Comparison of ENCODE assay signal across 8 mouse cellular contexts in genomic region chr7:19175708-19176515, GRCm38 (mm10). TPM values are rescaled to one million over a fixed set of nuclear protein-coding genes. Genes with fewer than 3 reads are reported as not detected.
DNase-seq lines count a peak whose midpoint lies in the region; ATAC-seq and TF ChIP-seq lines count a peak whose summit lies in the region.

Gene Eml2 (plus strand): TSS chr7:19176421.

- peak; percentile 79 for ATAC-seq in embryonic facial prominence, embryonic 11.5 days (replicated peaks; ENCODE audit: insufficient number of reproducible peaks, low FRiP score, low TSS enrichment, low read depth)
- 0 out of 2 replicates have a peak, but pooled peaks have one; percentile 16 for ATAC-seq in kidney, embryonic 16.5 days (ENCODE audit: low FRiP score, low TSS enrichment)
- peak; percentile 39; the same call in 1 of the 2 replicates for ATAC-seq in limb, embryonic 14.5 days (ENCODE audit: low FRiP score, low read depth)

- no peak for TF ChIP-seq CTCF in thymus, adult 2 months (IDR thresholded peaks at IDR 0.05; ENCODE audit: borderline replicate concordance, control insufficient read depth, extremely low read depth, insufficient read depth, low read length, poor library complexity)

- no peak for TF ChIP-seq POLR2A in thymus, adult 2 months (IDR thresholded peaks at IDR 0.05; ENCODE audit: control insufficient read depth, extremely low read depth, insufficient read depth, low read length, poor library complexity)
- no peak for TF ChIP-seq POLR2A in limb, embryonic 14.5 days (IDR thresholded peaks at IDR 0.05; ENCODE audit: borderline replicate concordance, extremely low read depth, insufficient read depth, insufficient read length)
- TF ChIP-seq POLR2A in myocyte (IDR thresholded peaks at IDR 0.05; ENCODE audit: insufficient read length, low read depth): no peak

- no peak for DNase-seq in thymus, adult 2 months
- no peak for DNase-seq in thymus, postnatal 0 days (ENCODE audit: low spot score)
- DNase-seq in embryonic facial prominence, embryonic 11.5 days (ENCODE audit: low spot score): peak; percentile 56
- DNase-seq in heart, embryonic 10.5 days (ENCODE audit: low spot score): no peak
- DNase-seq in limb, embryonic 14.5 days (ENCODE audit: low spot score): no peak
- no peak for DNase-seq in ovary, postnatal 36 days (ENCODE audit: low spot score)

- H3K27ac ChIP-seq in thymus, adult 2 months (ENCODE audit: control insufficient read depth, insufficient read depth, low read length): no peak within 1 kb of the TSS
- H3K27ac ChIP-seq in embryonic facial prominence, embryonic 11.5 days (replicated peaks; ENCODE audit: low read depth, low read length): no peak within 1 kb of the TSS
- 0 out of 2 replicates have a peak within 1 kb of the TSS, but pooled peaks have one; percentile 10 for H3K27ac ChIP-seq in heart, embryonic 10.5 days
- no peak within 1 kb of the TSS for H3K27ac ChIP-seq in kidney, embryonic 16.5 days (ENCODE audit: low read length)
- no peak within 1 kb of the TSS for H3K27ac ChIP-seq in limb, embryonic 14.5 days (replicated peaks; ENCODE audit: low read depth, low read length)

- H3K4me2 ChIP-seq in embryonic facial prominence, embryonic 11.5 days (ENCODE audit: low read depth, low read length): peak within 1 kb of the TSS; percentile 58
- peak within 1 kb of the TSS; percentile 39 for H3K4me2 ChIP-seq in kidney, embryonic 16.5 days (replicated peaks; ENCODE audit: low read depth, low read length)
- peak within 1 kb of the TSS; percentile 43 for H3K4me2 ChIP-seq in limb, embryonic 14.5 days (replicated peaks; ENCODE audit: low read depth, low read length, severe bottlenecking)
- no peak within 1 kb of the TSS for H3K4me2 ChIP-seq in myocyte (ENCODE audit: low read depth)

- H3K27me3 ChIP-seq in thymus, adult 2 months (ENCODE audit: control insufficient read depth, insufficient read depth, low read length): peaks cover 23% of the 10 kb centered on the region
- H3K27me3 ChIP-seq in embryonic facial prominence, embryonic 11.5 days (ENCODE audit: control insufficient read depth, insufficient read depth, low read length): peaks cover 47% of the 10 kb centered on the region
- peaks cover 59% of the 10 kb centered on the region for H3K27me3 ChIP-seq in heart, embryonic 10.5 days (ENCODE audit: insufficient read depth, poor library complexity, severe bottlenecking)
- peaks cover 60% of the 10 kb centered on the region for H3K27me3 ChIP-seq in kidney, embryonic 16.5 days (ENCODE audit: insufficient read depth, low read length)
- H3K27me3 ChIP-seq in limb, embryonic 14.5 days (ENCODE audit: control insufficient read depth, insufficient read depth, low read length): peaks cover 52% of the 10 kb centered on the region
- no peaks in the 10 kb centered on the region for H3K27me3 ChIP-seq in myocyte (ENCODE audit: control insufficient read depth, insufficient read depth, insufficient read length)

- no peak within 1 kb of the TSS for H3ac ChIP-seq in myocyte (ENCODE audit: control insufficient read depth, insufficient read length)

- H3K4me3 ChIP-seq in thymus, adult 2 months (ENCODE audit: control insufficient read depth, insufficient read depth, low read length): no peak within 1 kb of the TSS
- peak within 1 kb of the TSS; percentile 33 for H3K4me3 ChIP-seq in embryonic facial prominence, embryonic 11.5 days (ENCODE audit: low read depth, low read length)
- peak within 1 kb of the TSS; percentile 50 for H3K4me3 ChIP-seq in heart, embryonic 10.5 days
- H3K4me3 ChIP-seq in kidney, embryonic 16.5 days (ENCODE audit: low read length): peak within 1 kb of the TSS; percentile 25
- peak within 1 kb of the TSS; percentile 25 for H3K4me3 ChIP-seq in limb, embryonic 14.5 days (replicated peaks; ENCODE audit: low read length)
- H3K4me3 ChIP-seq in myocyte: no peak within 1 kb of the TSS

- H3K9me3 ChIP-seq in embryonic facial prominence, embryonic 11.5 days (replicated peaks; ENCODE audit: control insufficient read depth, low read length): no peaks in the 10 kb centered on the region
- H3K9me3 ChIP-seq in heart, embryonic 10.5 days: no peaks in the 10 kb centered on the region
- H3K9me3 ChIP-seq in kidney, embryonic 16.5 days (ENCODE audit: low read length): peaks cover 8% of the 10 kb centered on the region
- H3K9me3 ChIP-seq in limb, embryonic 14.5 days (ENCODE audit: control insufficient read depth, low read length): peaks cover 8% of the 10 kb centered on the region; the same call in 1 of the 2 replicates

- H3K36me3 ChIP-seq in thymus, adult 2 months (ENCODE audit: control insufficient read depth, insufficient read depth, low read length): no peaks in the 10 kb centered on the region
- no peaks in the 10 kb centered on the region for H3K36me3 ChIP-seq in embryonic facial prominence, embryonic 11.5 days (replicated peaks; ENCODE audit: control insufficient read depth, insufficient read depth, low read depth, low read length)
- H3K36me3 ChIP-seq in heart, embryonic 10.5 days: no peaks in the 10 kb centered on the region
- H3K36me3 ChIP-seq in kidney, embryonic 16.5 days (ENCODE audit: insufficient read depth, low read length): no peaks in the 10 kb centered on the region
- no peaks in the 10 kb centered on the region for H3K36me3 ChIP-seq in limb, embryonic 14.5 days (ENCODE audit: control insufficient read depth, insufficient read depth, low read length)
- H3K36me3 ChIP-seq in myocyte (ENCODE audit: control insufficient read depth, insufficient read depth): no peaks in the 10 kb centered on the region

- H3K4me1 ChIP-seq in thymus, adult 2 months (replicated peaks; ENCODE audit: control insufficient read depth, insufficient read depth, low read length): peaks cover 12% of the 10 kb centered on the region
- H3K4me1 ChIP-seq in embryonic facial prominence, embryonic 11.5 days (ENCODE audit: control insufficient read depth, insufficient read depth, low read length): peaks cover 3% of the 10 kb centered on the region; the same call in 1 of the 2 replicates
- peaks cover 57% of the 10 kb centered on the region for H3K4me1 ChIP-seq in heart, embryonic 10.5 days
- peaks cover 40% of the 10 kb centered on the region for H3K4me1 ChIP-seq in kidney, embryonic 16.5 days (ENCODE audit: insufficient read depth, low read length)
- peaks cover 2% of the 10 kb centered on the region; the same call in 1 of the 2 replicates for H3K4me1 ChIP-seq in limb, embryonic 14.5 days (ENCODE audit: control insufficient read depth, insufficient read depth, low read length)

- peak within 1 kb of the TSS; percentile 39 for H3K9ac ChIP-seq in embryonic facial prominence, embryonic 11.5 days (replicated peaks; ENCODE audit: low read length)
- no peak within 1 kb of the TSS for H3K9ac ChIP-seq in kidney, embryonic 16.5 days (replicated peaks; ENCODE audit: low read length)
- no peak within 1 kb of the TSS for H3K9ac ChIP-seq in limb, embryonic 14.5 days (ENCODE audit: low read depth, low read length, severe bottlenecking)

- WGBS in thymus, adult 2 months: 10% methylated on average over 30 of the region's 30 CpGs
- under 1% methylated on average over 30 of the region's 30 CpGs for WGBS in embryonic facial prominence, embryonic 11.5 days
- WGBS in heart, embryonic 10.5 days: 1% methylated on average over 30 of the region's 30 CpGs
- WGBS in kidney, embryonic 16.5 days: under 1% methylated on average over 30 of the region's 30 CpGs
- 1% methylated on average over 30 of the region's 30 CpGs for WGBS in limb, embryonic 14.5 days

- no peaks in the 10 kb centered on the region for H3K79me2 ChIP-seq in myocyte (ENCODE audit: control insufficient read depth, insufficient read depth)

TF ChIP-seq in myocyte, 11 proteins besides CTCF, POLR2A, EP300 and RAD21:
- TF ChIP-seq MYOD1 (IDR thresholded peaks at IDR 0.05; ENCODE audit: control insufficient read depth in 1 of 3, insufficient read length in 2 of 3, low read depth in 2 of 3): peak; percentile 92 to 96 (median 96)
- TF ChIP-seq CEBPB (IDR thresholded peaks at IDR 0.05; ENCODE audit: insufficient read depth, poor library complexity, severe bottlenecking): no peak
- peak; percentile 58 for TF ChIP-seq TCF3 (IDR thresholded peaks at IDR 0.05; ENCODE audit: insufficient read length, low read depth)
- TF ChIP-seq MAX (IDR thresholded peaks at IDR 0.05; ENCODE audit: low read depth): no peak
- TF ChIP-seq POLR2AphosphoS2 (IDR thresholded peaks at IDR 0.05; ENCODE audit: insufficient read length, low read depth): no peak
- no peak for TF ChIP-seq REST (IDR thresholded peaks at IDR 0.05; ENCODE audit: insufficient read depth, insufficient read length)
- no peak for TF ChIP-seq MYOG (IDR thresholded peaks at IDR 0.05; ENCODE audit: control insufficient read depth in 1 of 3, insufficient read depth in 1 of 3, insufficient read length in 2 of 3, low read depth in 2 of 3)
- TF ChIP-seq SRF (IDR thresholded peaks at IDR 0.05; ENCODE audit: control insufficient read depth, insufficient read length, low read depth): no peak
- TF ChIP-seq USF1 (IDR thresholded peaks at IDR 0.05; ENCODE audit: low read depth): no peak
- TF ChIP-seq E2F4 (IDR thresholded peaks at IDR 0.05; ENCODE audit: insufficient read depth): no peak
- peak; percentile 76 for TF ChIP-seq TCF12 (IDR thresholded peaks at IDR 0.05; ENCODE audit: insufficient read depth, poor library complexity, severe bottlenecking)

RNA-seq across cellular contexts. Expression of gene Eml2, which starts in this region (rescaled TPM):
- polyA plus RNA-seq in thymus, adult 2 months (2012; rRNA removed): 38.9 and 40.3 TPM in 2 replicates
- 5.7 and 6.1 TPM in 2 replicates for polyA plus RNA-seq in thymus, postnatal 0 days (2015; fragmentation: Nextera tagmentation; extraction: Ambion mirVana)
- polyA plus RNA-seq in embryonic facial prominence, embryonic 11.5 days (2014; fragmentation: Nextera tagmentation; extraction: Ambion mirVana): 2.1 and 2.3 TPM in 2 replicates
- polyA plus RNA-seq in heart, embryonic 10.5 days (2016; fragmentation: Nextera tagmentation; extraction: Ambion mirVana): 12.2 and 14.2 TPM in 2 replicates
- polyA plus RNA-seq in kidney, embryonic 16.5 days (2015; fragmentation: Nextera tagmentation; extraction: Ambion mirVana): 12.0 and 14.5 TPM in 2 replicates
- 38.5 and 49.9 TPM in 2 replicates for polyA plus RNA-seq in limb, embryonic 14.5 days (2012; rRNA removed)
- polyA plus RNA-seq in limb, embryonic 14.5 days (2014; fragmentation: Nextera tagmentation; extraction: Ambion mirVana): 1.5 and 3.6 TPM in 2 replicates
- polyA plus RNA-seq in myocyte (2012; fragmentation: generic; extraction: Trizol): 47.7 TPM

Comparison
In these comparisons a context has a peak if more than half of its experiments do, and no peak if none do; other contexts are left out.
1. H3K4me3 ChIP-seq: peak in embryonic facial prominence, embryonic 11.5 days (single experiment), heart, embryonic 10.5 days (single experiment), kidney, embryonic 16.5 days (single experiment) and limb, embryonic 14.5 days (single experiment); none in thymus, adult 2 months (single experiment) and myocyte (single experiment).
2. ATAC-seq: peak in every context shown above with its lines; median percentile 79 in embryonic facial prominence, embryonic 11.5 days; 39 in limb, embryonic 14.5 days; 16 in kidney, embryonic 16.5 days.